Mouse (Mus musculus) neural tube, embryonic 13.5 days (tissue): Measurements from ENCODE around the gene Ntrk1. TPM values are rescaled to one million over a fixed set of nuclear protein-coding genes. Genes with fewer than 3 reads are reported as not detected.

Experiments used
- ATAC-seq: fragments of 200-750 bp; cut with Nextera tagmentation; 2 replicates; pipeline ENCODE4 v1.8.0; 2017; ENCODE audit warnings: low read depth, mild to moderate bottlenecking, moderate TSS enrichment, moderate library complexity
- H3K27ac ChIP-seq: fragments of 300-500 bp; sonication (generic); replicated peaks from 2 replicates; pipeline ENCODE4 v1.5.1; 2015; ENCODE audit warnings: moderate library complexity, mild to moderate bottlenecking, inconsistent platforms
- H3K27me3 ChIP-seq: fragments of 300-500 bp; sonication (generic); 2 replicates; pipeline ENCODE4 v1.6.1; 2015; ENCODE audit warnings: mild to moderate bottlenecking, inconsistent platforms
- H3K36me3 ChIP-seq: fragments of 300-500 bp; sonication (generic); 2 replicates; pipeline ENCODE4 v1.6.1; 2015; ENCODE audit warnings: mild to moderate bottlenecking, inconsistent platforms
- H3K4me1 ChIP-seq: fragments of 300-500 bp; sonication (generic); replicated peaks from 2 replicates; pipeline ENCODE4 v1.6.1; 2015; ENCODE audit warnings: inconsistent platforms
- H3K4me2 ChIP-seq: fragments of 300-500 bp; sonication (generic); 2 replicates; pipeline ENCODE4 v1.6.1; 2015; ENCODE audit warnings: inconsistent platforms, mild to moderate bottlenecking, moderate library complexity
- H3K4me3 ChIP-seq: fragments of 300-500 bp; sonication (generic); 2 replicates; pipeline ENCODE4 v1.5.1; 2015; ENCODE audit warnings: mild to moderate bottlenecking, inconsistent platforms
- H3K9ac ChIP-seq: fragments of 300-500 bp; sonication (generic); 2 replicates; pipeline ENCODE4 v1.6.1; 2015; ENCODE audit warnings: moderate library complexity, mild to moderate bottlenecking, inconsistent platforms
- H3K9me3 ChIP-seq: fragments of 300-500 bp; sonication (generic); 2 replicates; pipeline ENCODE4 v1.6.1; 2016; ENCODE audit warnings: inconsistent platforms
- WGBS: fragments of 180-500 bp; shearing (Covaris S2); methylation state at CpG from one replicate; pipeline ENCODE4 v1.1.7; 2015; 5-methylcytosine and 5-hydroxymethylcytosine counted together
- polyA plus RNA-seq: library from polyadenylated mRNA; unstranded; fragments of >200 nt; fragmentation: Nextera tagmentation; extraction: Ambion mirVana; gene quantifications from 2 replicates; pipeline ENCODE4 v1.2.1, GENCODE M21; 2015

The Ntrk1 gene
- polyA plus RNA-seq, 1 experiment from 2014 or later, result 314 TPM

DNA sequence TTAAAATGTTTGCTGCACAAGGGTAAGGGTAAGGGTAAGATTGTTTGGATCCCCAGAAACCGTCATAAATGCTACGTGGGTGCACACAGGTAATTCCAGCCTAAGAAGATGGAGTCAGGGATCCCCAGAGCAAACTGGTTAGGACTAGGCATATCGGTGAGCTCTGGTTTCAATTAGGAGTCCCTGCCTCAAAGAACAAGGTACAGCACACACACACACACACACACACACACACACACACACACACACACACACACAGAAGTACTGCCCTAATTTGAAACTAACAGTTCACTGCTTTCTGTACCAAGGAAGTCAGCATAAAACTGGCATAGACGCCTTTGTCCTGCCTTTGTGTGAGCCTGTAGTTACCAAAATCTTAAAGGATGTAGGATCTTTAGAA, 17.5 kb upstream of the Ntrk1 start:
- H3K9ac ChIP-seq, result no peak overlapping the region
- H3K27ac ChIP-seq, result no peak overlapping the region
- ATAC-seq, result no peak
- 77% methylated on average over 4 of the region's 4 CpGs for WGBS
- H3K4me1 ChIP-seq, result peaks cover 18% of the 10 kb centered on the region; the same call in 1 of the 2 replicates
- H3K4me2 ChIP-seq, result no peak overlapping the region
- H3K4me3 ChIP-seq, result no peak overlapping the region
- no peaks in the 10 kb centered on the region for H3K9me3 ChIP-seq
- H3K27me3 ChIP-seq, result peaks cover 87% of the 10 kb centered on the region
- no peaks in the 10 kb centered on the region for H3K36me3 ChIP-seq

GRCm38 (mm10) chr3:87811297-87811696, 16.3 kb upstream of the Ntrk1 start:
- 88% methylated on average over 8 of the region's 8 CpGs for WGBS
- ATAC-seq, result no peak
- H3K9me3 ChIP-seq, result no peaks in the 10 kb centered on the region
- H3K4me1 ChIP-seq, result peaks cover 16% of the 10 kb centered on the region; the same call in 1 of the 2 replicates
- H3K9ac ChIP-seq, result no peak overlapping the region
- no peak overlapping the region for H3K4me2 ChIP-seq
- peaks cover 92% of the 10 kb centered on the region for H3K27me3 ChIP-seq
- H3K36me3 ChIP-seq, result no peaks in the 10 kb centered on the region
- no peak overlapping the region for H3K4me3 ChIP-seq
- H3K27ac ChIP-seq, result no peak overlapping the region

DNA sequence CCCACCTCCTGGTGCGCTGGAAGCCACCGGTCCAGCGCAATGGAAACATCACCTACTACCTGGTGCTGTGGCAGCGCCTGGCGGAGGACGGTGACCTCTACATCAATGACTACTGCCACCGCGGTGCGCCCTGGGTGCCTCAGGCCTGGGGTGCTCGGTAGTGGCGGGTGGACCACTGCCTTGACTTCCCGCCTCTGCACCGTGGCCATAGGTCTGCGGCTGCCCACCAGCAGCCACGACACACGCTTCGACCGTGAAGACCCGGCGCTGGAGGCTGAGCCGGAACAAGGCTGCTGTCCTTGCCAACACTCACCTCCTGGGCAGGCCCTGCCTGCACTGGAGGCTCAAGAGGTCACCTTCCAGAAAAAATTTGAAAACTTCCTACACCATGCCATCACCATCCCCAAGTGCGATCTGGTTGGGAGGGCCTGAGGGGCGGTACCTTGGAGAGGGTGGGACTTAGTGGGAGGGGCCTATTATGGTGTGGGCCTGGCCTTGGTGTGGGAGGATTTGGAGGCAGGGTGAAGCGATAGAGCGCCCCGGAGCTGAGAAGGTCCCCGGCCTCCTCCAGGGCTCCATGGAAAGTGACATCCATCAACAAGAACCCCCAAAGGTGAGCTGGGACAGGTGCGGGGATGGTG, 14.5 kb upstream of the Ntrk1 start:
- Histone ChIP-seq H3K27me3 (peaks cover 92% of the 10 kb centered on the region), H3K4me1 (peaks cover 12% of the 10 kb centered on the region; the same call in 1 of the 2 replicates), H3K36me3 (no peaks in the 10 kb centered on the region), H3K4me2 (peak overlapping the region; percentile 36), H3K9ac (no peak overlapping the region), H3K27ac (no peak overlapping the region), H3K4me3 (no peak overlapping the region), H3K9me3 (no peaks in the 10 kb centered on the region)
- ATAC-seq, result peak; percentile 63; the same call in 1 of the 2 replicates
- 4% methylated on average over 28 of the region's 28 CpGs for WGBS

DNA sequence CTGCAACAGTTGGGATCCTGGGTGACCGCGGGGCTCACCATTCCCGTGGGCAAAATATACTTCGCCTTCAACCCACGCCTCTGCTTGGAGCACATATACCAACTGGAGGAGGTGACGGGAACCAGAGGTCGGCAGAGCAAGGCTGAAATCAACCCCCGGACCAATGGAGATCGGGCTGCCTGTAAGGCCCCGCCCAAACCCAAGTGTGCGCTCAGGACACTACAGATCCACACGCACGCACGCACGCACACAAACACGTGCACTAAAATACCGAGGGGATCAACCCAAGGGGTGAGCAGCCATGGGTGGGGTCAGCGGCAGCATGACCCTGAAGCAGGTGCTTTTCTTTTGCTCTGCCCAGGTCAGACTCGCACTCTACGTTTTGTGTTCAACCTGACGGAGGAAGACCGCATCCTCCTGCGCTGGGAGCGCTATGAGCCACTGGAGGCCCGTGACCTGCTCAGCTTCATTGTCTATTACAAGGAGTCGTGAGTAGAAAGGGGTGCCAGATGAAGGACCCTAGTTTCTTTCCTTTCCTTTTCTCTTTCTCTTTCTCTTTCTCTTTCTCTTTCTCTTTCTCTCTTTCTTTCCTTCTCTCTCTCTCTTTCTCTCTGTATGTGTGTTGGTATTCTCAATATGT, 9.2 kb upstream of the Ntrk1 start:
- H3K4me2 ChIP-seq, result peak overlapping the region; percentile 49
- 4% methylated on average over 26 of the region's 26 CpGs for WGBS
- H3K27ac ChIP-seq, result no peak overlapping the region
- no peaks in the 10 kb centered on the region for H3K36me3 ChIP-seq
- peak overlapping the region; percentile 24 for H3K4me3 ChIP-seq
- H3K27me3 ChIP-seq, result peaks cover 99% of the 10 kb centered on the region
- ATAC-seq, result no peak
- no peaks in the 10 kb centered on the region for H3K9me3 ChIP-seq
- H3K9ac ChIP-seq, result no peak overlapping the region; the same call in 1 of the 2 replicates
- H3K4me1 ChIP-seq, result peaks cover 14% of the 10 kb centered on the region

GRCm38 (mm10) chr3:87801681-87802080, 6.7 kb upstream of the Ntrk1 start:
- H3K9me3 ChIP-seq, result no peaks in the 10 kb centered on the region
- peaks cover 28% of the 10 kb centered on the region for H3K4me1 ChIP-seq
- no peak overlapping the region for H3K27ac ChIP-seq
- no peak overlapping the region for H3K9ac ChIP-seq
- WGBS, result 62% methylated on average over 5 of the region's 5 CpGs
- H3K27me3 ChIP-seq, result peaks cover 100% of the 10 kb centered on the region
- no peaks in the 10 kb centered on the region for H3K36me3 ChIP-seq
- no peak overlapping the region for H3K4me2 ChIP-seq
- no peak for ATAC-seq
- H3K4me3 ChIP-seq, result no peak overlapping the region

GRCm38 (mm10) chr3:87796736-87797334, 1.9 kb upstream of the Ntrk1 start, which contains the start of gene Insrr:
Insrr (plus strand) TSS chr3:87796951.
- Histone ChIP-seq H3K27me3 (peaks cover 100% of the 10 kb centered on the region), H3K4me3 (peak within 1 kb of the TSS; percentile 39), H3K4me1 (peaks cover 38% of the 10 kb centered on the region), H3K36me3 (no peaks in the 10 kb centered on the region), H3K9me3 (no peaks in the 10 kb centered on the region), H3K9ac (peak within 1 kb of the TSS; percentile 66), H3K27ac (no peak within 1 kb of the TSS), H3K4me2 (peak within 1 kb of the TSS; percentile 57)
- WGBS, result under 1% methylated on average over 29 of the region's 29 CpGs
- no peak for ATAC-seq

- H3K9me3 ChIP-seq, result no peaks in the 10 kb centered on the region
- peaks cover 100% of the 10 kb centered on the region for H3K27me3 ChIP-seq
- H3K4me2 ChIP-seq, result peak overlapping the region; percentile 57
- H3K4me1 ChIP-seq, result peaks cover 38% of the 10 kb centered on the region
- H3K36me3 ChIP-seq, result no peaks in the 10 kb centered on the region
- ATAC-seq, result peak; percentile 28; the same call in 1 of the 2 replicates
- WGBS, result 17% methylated on average over 33 of the region's 33 CpGs
- 0 out of 2 replicates have a peak overlapping the region, but pooled peaks have one; percentile 49 for H3K27ac ChIP-seq
- H3K9ac ChIP-seq, result peak overlapping the region; percentile 66
- H3K4me3 ChIP-seq, result peak overlapping the region; percentile 39
These were observed 645 bp upstream of the Ntrk1 start for GRCm38 (mm10) chr3:87795336-87796277.

GRCm38 (mm10) chr3:87789768-87790167, 5.2 kb downstream of the Ntrk1 start:
- H3K4me2 ChIP-seq, result peak overlapping the region; percentile 9; the same call in 1 of the 2 replicates
- H3K27ac ChIP-seq, result peak overlapping the region; percentile 46; the same call in 1 of the 2 replicates
- H3K9me3 ChIP-seq, result no peaks in the 10 kb centered on the region
- H3K36me3 ChIP-seq, result no peaks in the 10 kb centered on the region
- H3K9ac ChIP-seq, result no peak overlapping the region
- ATAC-seq, result 0 out of 2 replicates have a peak, but pooled peaks have one; percentile 41
- WGBS, result 37% methylated on average over 5 of the region's 5 CpGs
- H3K4me1 ChIP-seq, result peaks cover 25% of the 10 kb centered on the region
- peaks cover 46% of the 10 kb centered on the region for H3K27me3 ChIP-seq
- no peak overlapping the region for H3K4me3 ChIP-seq

GRCm38 (mm10) chr3:87789248-87789647, 5.7 kb downstream of the Ntrk1 start:
- no peaks in the 10 kb centered on the region for H3K36me3 ChIP-seq
- H3K27ac ChIP-seq, result peak overlapping the region; percentile 46; the same call in 1 of the 2 replicates
- H3K4me3 ChIP-seq, result no peak overlapping the region
- 60% methylated on average over 1 of the region's 1 CpGs for WGBS
- 0 out of 2 replicates have a peak overlapping the region, but pooled peaks have one; percentile 9 for H3K4me2 ChIP-seq
- peaks cover 41% of the 10 kb centered on the region for H3K27me3 ChIP-seq
- peaks cover 22% of the 10 kb centered on the region for H3K4me1 ChIP-seq
- H3K9ac ChIP-seq, result no peak overlapping the region
- no peaks in the 10 kb centered on the region for H3K9me3 ChIP-seq
- ATAC-seq, result peak; percentile 47; the same call in 1 of the 2 replicates

DNA sequence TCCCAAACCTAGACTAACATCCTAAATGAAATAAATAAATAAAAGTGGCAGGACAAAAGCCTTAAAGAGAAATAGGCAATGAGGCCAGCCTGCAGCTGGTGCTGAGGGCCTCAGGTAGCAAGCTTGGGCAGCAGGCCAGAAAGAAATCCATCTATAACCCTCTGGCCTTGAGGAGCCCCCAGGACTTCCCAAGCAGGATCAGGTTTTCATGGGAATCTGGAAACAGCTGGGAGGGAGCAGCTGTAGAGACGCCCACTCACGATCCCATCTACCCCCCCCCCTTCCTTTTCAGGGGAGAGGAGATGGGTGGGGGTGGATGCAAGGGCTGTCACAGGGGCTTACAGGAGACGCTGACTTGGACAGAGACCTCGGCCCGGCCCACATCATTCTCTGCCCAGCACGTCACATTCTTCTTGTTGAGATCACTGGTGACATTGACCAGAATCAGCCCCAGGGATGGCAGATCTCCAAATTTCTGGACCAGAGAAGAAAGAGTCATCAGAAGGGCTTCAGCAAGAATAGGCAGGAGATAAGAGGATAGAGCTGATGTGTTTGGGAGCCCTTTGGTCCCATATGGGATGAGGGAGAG, 9.2 kb downstream of the Ntrk1 start:
- H3K27ac ChIP-seq, result no peak overlapping the region
- no peaks in the 10 kb centered on the region for H3K9me3 ChIP-seq
- no peak overlapping the region for H3K4me3 ChIP-seq
- H3K27me3 ChIP-seq, result peaks cover 6% of the 10 kb centered on the region
- H3K9ac ChIP-seq, result no peak overlapping the region
- 51% methylated on average over 6 of the region's 6 CpGs for WGBS
- H3K36me3 ChIP-seq, result no peaks in the 10 kb centered on the region
- H3K4me1 ChIP-seq, result peaks cover 32% of the 10 kb centered on the region
- no peak overlapping the region for H3K4me2 ChIP-seq
- no peak for ATAC-seq

- ATAC-seq, result no peak
- 89% methylated on average over 5 of the region's 5 CpGs for WGBS
- H3K9me3 ChIP-seq, result no peaks in the 10 kb centered on the region
- H3K27ac ChIP-seq, result no peak overlapping the region
- no peak overlapping the region for H3K9ac ChIP-seq
- H3K36me3 ChIP-seq, result no peaks in the 10 kb centered on the region
- H3K4me3 ChIP-seq, result no peak overlapping the region
- H3K4me1 ChIP-seq, result peaks cover 30% of the 10 kb centered on the region
- 0 out of 2 replicates have a peak, but pooled peaks cover under 1% of the 10 kb centered on the region for H3K27me3 ChIP-seq
- H3K4me2 ChIP-seq, result no peak overlapping the region
These were observed 9.8 kb downstream of the Ntrk1 start for GRCm38 (mm10) chr3:87785156-87785555.
